Mouse (Mus musculus): ENCODE results near the gene Tmem88b.
"Not testable (repeated sequence)": the region's sequence is repeated elsewhere in the genome, so short reads cannot be mapped to it uniquely, and the experiment has no call there.

Tmem88b gene

DNA sequence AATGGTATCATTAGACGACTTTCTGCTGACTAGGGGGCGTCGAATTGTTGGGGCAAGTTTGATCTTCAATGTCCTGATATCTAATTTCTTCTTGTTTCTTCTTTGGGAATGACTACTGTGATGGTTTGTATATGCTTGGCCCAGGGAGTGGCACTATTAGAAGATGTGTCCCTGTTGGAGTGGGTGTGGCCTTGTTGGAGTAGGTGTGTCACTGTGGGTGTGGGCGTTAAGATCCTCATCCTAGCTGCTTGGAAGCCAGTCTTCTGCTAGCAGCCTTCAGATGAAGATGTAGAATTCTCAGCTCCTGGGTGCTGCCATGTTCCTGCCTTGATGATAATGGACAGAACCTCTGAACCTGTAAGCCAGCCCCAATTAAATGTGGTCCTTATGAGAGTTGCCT, 3.2 kb upstream of the Tmem88b start:
- not testable (repeated sequence) for DNase-seq (ENCODE audit: low spot score)

DNA sequence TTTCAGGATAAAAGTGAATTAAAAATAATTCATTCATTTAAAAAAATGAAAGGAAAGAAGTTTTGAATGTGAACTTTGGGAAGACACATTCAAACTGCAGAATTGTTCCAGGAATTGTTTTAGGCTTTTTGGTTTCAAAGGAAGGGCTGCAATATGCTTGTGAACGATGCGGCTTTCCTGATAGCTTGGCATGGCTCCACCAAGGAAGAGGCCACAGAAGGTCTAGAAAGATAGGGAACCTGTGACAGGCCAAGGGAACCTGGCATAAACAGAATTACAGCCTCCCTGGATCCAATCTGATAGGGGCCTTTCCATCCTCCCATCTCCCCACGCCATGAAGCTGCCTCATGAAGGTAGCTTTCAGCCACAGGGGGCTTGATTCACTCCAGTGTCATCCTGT, 2.6 kb upstream of the Tmem88b start:
- DNase-seq (ENCODE audit: low spot score): no peak

DNA sequence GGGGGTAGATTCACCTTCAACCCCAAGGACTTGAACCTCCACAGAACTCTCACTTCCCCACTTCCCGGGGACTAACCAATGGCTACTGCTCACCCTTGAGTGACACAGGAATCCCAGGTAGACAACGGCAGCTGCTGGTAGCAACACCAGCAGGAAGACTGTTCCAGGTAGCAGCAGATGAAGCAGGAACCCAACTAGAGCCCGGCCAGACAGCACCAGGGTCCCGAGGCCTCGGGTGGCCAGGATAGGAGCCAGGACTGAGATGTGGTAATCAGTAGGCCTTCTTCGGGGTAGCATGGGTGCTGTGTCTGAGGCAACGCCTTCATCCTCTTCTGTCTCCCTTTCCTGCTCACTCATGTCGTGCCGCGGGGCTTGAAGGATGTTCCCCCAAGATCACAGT, 428 bp downstream of the Tmem88b start:
- DNase-seq (ENCODE audit: low spot score): no peak

DNA sequence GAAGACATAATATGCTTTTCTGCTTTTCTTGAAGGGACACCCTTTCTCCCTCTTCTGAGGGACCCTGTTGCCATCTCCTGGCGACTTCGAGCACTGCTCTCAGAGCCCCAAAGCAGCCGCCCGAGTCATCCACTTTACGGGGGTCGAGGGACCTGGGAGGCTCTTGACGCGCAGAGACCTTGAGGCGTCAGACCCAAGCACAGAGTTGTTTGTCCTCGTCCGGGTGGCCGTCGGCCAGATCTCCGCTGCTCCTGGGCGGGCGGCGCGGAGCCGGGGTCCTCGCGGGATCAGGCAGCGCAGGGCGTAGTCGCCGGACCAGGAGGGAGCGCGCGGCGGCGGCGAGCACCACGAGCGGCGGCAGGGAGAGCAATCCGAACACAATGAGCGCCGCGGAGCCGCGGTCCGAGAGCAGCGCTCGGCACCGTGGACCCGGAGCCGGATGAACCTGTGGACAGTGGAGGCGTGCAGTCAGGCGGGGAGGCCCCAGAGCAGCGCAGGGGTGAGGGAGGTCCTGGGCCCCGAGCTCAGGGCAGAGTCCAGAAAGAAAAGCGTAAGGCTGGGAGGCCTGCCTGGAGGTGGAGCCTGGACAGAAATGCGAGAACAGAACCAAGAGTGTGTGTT, 1.5 kb downstream of the Tmem88b start:
- DNase-seq (ENCODE audit: low spot score): peak; percentile 88

DNA sequence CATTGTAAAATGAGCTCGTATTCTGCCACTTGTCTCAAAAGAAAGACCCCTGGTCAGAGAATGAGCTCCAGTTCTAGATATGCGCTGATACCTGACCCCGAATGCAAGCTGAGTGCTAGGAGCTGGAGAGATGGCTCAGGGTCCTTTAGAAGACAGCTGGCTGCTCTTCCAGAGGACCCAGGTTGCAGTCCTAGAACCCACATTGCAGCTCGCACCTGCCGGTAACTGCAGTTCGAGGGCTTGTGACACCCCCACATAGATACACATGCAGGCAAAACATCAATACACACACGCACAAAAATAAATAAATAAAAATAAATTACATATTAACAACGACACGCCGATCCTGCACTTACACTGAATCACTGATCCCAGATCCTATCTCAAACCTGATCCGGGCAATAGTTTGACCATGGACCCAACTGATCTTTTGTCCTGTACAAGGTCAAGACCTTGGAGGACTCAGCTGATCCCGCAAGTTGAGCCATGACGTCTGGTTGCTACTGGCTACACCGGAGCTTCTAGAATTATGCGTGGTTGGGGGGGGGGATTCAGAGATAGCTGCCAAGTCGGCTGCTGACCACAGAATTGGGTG, 2.1 kb downstream of the Tmem88b start:
- DNase-seq (ENCODE audit: low spot score): no peak

DNA sequence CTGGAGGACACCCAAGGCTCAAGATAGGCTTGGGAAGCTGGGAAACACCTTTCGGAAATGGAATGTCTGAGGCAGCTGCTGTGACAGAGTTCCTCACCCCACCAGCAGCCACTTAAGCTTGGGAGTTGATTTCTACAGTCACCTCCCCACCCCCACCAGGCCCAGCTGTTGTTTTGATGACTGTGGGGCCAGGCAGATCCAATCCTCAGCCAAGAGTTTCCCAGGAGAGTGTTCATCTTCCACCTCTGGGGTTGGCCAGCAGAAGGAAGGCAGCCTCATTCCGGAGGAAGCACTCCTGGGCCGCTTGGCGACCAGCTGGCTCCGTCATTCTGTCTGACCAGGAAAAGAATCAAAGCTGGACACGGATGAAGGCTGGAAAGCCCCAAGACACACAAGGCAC, 4.8 kb downstream of the Tmem88b start:
- peak; percentile 83 for DNase-seq (ENCODE audit: low spot score)

DNA sequence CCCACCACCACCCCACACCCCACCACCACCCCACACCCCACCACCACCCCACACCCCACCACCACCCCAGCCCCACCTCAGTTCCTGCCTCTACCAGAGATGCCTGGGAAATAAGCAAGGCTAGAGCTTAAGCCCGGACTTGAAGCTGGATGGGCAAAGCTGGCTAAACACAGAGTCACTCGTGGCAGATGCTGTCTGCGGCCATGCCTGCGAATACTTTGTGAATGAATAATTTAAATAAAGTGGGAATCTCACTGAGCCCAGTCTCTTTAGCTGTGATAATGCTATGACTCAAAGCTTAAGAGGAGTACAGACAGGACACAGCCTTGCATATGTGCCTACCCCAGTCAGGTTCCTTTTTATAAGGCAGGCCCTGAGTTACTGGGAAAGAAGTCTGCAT, 6.2 kb downstream of the Tmem88b start:
- DNase-seq (ENCODE audit: low spot score): no peak

DNA sequence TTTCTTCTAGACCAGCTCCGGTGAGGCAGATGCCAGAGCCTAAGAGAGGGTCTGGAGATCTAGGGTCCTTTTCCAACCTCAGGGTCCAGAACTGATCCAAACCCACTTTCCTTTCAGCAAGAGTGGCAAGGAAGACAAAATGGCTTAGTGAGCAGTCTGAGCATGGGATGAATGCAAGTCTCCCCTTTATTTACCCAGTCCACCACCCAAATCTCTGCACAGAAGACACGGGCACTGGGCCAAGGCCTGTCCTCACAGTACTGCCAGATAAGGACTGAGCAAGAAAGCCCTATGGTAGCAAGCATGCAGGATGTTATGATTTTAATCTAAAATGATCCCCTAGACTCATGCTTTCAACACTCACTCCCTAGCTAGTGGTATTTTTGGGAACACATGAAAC, 7.9 kb downstream of the Tmem88b start:
- peak; percentile 75 for DNase-seq (ENCODE audit: low spot score)

DNA sequence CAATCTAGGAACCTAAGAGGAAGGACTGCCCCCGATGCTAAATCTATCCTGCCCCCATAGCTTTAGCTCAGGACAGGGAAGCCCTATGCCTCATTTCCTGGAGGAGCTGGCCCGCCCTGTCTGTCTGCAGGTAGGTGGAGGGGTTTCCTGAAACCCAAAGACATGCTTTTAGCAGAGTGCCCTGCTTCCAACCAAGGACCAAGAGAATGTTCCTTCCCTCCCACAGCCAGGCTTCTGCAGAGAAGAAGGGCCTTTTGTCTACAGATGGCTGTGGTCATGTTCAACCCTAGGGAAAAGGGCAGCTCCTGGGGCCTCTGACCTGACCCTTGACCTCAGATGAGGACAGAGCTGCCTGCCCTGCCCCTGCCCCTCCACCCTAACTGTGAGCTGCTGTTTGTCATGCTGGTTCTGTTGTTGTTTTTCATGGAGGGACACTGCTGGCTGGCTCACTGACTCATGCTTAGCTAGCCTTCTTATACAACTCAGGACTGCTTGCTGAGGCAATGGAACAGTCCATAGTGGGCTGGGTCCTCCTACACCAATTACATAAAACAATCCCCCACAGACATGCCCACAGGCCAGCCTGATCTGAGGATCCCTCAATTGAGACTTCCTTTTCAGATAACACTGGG, 8.9 kb downstream of the Tmem88b start:
- DNase-seq (ENCODE audit: low spot score): no peak

DNA sequence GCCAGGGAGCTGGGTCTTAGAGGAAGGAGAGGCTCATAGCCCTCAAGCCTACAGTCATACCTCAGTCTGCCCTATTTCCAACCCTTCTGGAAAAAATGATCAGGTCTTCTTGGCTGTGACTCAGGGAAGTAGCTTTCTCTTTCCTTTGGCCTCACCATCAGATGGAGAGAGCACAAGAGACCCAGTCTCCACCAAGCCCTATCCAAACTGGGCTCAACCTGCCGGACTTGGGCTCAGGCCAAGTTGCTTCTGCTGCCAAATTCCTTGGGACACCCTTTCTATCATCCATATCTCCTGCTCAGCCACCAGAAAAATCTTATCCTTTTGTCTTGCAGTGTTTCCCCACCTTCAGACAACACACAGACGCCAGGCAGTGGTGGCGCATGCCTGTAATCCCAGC, 9.8 kb downstream of the Tmem88b start:
- DNase-seq (ENCODE audit: low spot score): peak; percentile 87

DNA sequence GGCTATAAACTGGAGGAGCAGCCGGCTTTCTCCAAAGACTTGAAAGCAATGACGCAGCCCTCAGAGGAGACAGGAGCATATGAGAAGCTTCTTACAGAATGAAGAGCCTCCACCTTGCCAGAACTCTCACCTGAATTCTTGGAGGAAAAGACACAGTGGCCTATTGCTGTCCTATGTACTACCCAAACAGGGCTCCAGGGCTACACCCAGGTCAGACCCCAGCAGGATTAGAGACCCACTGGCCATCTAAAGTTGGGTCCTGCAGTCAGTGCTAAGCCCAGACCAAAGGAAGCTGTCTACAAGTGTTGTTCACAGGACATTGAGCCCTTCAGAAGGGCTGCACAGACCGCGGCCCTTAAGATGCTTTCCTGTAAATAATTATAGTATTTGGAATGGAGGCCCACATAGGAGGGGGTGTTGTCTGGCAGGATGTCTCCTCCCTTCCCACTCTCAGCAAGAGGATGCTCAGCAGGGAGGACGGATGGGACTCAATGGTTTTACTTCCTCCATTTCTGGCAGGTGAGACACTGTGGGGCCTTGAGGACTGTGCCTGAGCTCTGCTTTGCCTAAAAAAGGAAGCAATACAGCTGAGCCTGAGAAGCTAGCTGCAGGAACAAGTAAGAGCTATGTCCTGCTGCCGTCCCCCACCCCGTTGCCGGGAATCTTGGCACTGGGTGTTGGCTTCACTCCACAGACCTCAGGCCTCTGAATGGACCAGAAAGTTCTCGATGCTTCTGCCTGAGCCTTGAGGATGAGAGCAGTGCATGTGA, 10.5 kb downstream of the Tmem88b start:
- DNase-seq (ENCODE audit: low spot score): peak; percentile 87

DNA sequence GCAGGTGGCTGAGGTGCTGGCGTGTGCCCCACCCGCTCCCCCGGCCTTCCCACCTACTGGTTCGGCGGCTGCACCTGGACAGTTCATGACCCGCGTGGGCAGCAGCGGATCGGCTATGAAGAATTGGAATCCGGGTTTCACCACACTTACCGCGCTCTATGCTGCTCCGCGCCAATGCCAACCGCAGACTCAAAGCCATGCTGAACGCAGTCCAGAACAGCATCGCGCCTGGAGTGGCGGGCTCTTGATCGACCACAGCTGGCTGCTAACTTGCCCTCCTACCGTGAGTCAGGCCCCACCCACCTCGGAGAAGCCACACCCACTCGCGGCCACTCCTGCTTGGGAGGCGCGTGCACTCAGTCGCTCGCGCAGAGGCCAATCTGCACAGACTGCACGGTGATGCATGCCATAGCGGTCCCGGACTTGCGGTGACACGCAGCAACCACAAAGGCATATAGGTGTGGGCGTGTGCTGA, 11.4 kb downstream of the Tmem88b start, which contains the start of gene Vwa1:
Gene Vwa1 (minus strand): TSS at position 419 of the 475 bp plus-strand sequence.
- DNase-seq (ENCODE audit: low spot score): peak; percentile 98

DNA sequence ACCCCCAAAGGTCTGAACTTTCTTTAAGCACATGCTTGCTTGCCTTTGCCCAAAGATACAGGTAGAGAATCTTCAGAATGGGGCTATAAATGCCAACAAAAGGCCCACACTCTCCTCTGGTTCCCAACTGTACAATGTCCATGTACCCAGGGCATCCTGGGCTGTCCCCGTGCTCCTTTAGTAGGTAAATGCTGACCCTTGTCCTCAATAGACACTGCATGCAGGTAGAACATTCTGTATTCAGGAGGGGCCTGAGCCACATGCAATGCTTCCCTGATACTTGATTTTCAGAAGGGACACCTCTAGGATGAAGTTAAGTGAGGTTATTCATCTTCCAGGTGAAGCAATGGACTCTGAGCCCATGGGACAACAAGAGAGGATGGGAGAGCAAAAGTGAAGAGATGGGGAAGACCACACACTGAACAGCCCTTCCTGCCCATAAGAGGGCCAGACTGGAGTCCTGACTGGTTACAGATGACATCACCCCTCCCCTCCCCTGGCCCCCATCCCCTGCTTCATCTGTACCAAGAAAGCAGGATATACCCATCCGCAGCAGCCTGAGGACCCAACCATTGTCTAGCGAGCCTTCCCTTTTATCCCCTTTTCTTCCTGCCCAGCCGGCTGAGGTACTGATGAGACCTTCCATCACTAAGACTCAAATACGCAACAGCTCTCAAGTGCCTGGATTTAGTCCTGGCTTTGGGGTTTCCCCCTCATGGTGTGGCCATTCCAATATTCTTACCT, 12.2 kb downstream of the Tmem88b start:
- DNase-seq (ENCODE audit: low spot score): no peak

DNA sequence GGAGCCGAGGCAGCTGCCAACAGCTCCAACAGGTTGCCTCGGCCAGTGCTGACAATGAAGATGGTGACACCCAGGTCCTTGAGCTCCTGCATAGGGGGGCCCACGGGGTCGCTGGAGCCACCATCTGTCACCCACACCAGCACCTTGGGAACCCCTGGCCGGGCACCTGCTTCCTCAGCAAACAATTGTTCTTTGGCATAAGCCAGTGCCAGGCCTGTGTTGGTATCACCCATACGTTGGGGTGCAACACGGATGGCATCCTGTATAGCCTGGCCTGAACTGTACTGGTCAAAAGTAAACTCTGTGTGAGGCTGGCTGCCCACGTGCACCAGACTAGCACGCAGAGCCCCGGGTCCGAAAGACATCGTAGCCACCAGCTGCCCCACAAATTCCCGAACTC, 12.9 kb downstream of the Tmem88b start:
- no peak for DNase-seq (ENCODE audit: low spot score)

DNA sequence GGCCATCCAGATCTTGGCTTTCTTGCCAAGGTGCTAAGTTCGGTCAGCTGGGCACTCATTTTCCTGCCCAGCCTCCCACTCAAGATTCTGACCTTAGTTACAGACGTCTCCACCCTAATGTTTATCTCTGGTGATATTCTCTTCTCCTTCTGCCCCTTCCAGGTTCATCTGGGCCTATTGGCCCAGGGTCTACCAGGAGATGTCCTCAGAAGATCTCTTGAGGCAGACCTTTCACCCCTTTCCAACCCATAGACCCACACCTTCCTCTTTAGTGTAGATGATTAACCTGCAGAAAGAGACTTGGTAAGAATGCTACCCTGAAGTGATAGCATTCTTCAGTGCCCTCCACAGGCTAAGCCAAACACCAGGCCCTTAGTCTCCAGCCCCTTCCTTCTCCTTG, 14.0 kb downstream of the Tmem88b start:
- no peak for DNase-seq (ENCODE audit: low spot score)

DNA sequence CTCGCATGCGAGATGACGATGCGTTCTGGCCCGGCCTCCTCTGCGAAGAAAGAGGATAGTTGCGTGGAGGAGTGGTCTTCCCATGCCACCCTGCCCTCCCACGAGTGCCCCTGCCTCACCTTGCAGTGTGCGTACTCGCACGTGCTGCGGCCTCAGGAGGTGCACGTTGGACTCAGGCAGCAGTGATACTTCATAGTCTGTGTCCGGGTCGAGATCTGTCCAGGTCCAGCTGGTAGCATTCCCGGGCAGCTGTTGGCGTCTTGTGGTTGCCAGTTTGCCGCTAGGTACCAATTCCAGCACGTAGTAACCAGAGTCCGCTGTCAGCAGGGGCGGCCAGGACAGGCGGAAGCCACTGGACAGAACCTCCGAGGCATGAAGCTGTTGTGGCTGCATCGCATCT, 15.0 kb downstream of the Tmem88b start:
- no peak for DNase-seq (ENCODE audit: low spot score)

DNA sequence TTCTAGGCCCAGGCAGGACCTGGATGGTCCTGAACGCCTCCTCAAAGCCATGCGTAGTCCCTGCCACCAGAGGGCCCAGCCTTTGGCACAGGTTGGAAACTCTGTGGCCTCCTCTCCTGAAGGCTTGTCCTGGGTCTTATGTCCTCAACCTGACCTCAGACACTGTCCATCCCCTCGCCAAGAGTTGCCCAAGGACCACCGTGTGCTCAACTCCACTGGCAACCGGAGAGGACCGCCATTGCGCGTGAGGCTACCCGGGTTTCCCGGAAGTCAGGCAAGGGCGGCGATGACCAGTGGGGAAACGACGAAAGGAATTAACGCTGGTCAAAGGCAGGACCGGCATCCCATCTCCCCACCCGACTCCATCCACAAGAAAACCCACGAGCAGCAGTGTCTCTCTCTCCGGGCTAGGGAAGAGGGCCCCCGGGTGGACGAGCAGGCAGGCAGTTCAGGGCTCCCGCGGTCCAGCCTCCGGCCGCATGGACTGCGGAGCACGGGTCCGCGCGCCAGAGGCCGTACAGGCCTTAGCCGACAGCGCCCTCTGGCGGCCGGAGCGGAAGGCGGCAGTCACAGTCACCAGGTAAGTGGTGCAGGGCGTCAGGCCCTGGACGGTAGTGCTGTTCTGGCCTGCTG, 15.7 kb downstream of the Tmem88b start:
- DNase-seq (ENCODE audit: low spot score): peak; percentile 97

DNA sequence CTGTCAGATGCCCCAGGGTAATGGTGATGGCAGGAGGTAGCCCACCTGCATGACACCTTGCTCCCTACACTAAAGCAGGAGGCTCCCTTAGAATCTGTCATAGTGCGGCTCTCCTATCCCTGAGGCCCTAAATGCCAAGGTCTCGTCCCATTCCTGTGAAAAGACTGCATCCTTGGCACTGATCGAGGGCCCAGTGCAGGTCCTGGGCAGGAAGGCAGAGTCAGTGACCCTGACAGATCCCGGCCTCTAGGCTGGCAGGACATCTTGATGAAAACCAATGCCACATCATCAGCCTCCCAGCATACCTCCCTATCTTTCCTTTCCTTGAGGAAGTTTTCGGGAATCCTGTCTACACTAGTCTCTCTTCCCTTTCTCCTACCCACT, 16.2 kb downstream of the Tmem88b start:
- no peak for DNase-seq (ENCODE audit: low spot score)

DNA sequence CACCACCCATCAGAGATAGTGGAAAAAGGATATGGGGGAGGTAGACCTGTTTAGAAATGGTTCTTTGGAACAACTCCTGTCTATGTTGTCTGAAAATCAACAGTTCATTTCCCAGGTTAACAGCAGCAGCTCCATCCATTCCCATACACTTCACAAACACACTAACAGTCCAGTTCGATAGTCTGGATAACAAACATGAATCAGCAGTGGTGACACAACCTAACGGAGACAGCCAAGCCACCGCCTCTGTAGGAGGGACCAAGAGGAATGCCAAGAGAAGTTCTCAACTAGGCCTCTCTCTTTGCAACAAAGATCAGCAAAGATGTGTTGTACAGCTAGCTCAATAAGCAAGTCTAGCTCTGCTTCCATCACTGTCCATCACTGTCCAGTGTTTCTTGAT, 23.3 kb downstream of the Tmem88b start:
- DNase-seq (ENCODE audit: low spot score): no peak

DNA sequence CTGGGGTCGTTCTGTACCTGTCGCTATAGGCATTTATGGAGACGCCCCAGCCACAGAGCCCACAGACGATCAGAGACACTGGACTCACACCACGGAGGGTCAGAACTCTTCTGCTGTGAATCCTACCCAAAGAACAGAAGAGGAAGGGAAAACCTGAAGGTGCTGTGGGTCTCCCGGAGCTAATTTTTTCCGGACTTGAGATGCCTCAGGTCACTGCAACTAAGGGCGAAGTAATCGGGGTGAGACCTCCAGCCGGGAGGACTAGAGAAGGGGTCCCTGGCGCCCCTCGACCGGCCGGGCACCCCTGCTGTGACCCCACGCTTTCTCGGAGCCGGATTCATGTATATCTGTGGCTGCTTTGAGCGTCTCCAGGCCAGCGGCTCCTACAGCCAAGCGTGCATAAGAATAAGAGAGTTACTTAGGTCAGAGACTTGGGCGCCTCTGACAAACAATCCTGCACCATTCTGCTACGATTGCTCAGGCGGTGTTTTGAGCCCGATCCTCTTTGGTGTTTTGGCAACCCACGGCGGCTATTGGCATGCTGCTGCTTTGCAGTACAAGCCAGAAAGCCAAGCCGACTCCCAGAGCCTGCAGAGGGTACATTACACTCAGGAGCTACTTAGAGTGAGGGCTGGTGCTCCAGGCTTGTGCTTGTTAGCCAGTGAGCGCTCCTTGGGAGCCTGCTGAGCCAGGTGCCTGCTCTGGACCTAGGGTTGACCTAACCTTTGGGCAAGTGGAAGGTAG, 24.1 kb downstream of the Tmem88b start:
- DNase-seq (ENCODE audit: low spot score): peak; percentile 50

All from testis, postnatal 10 days (tissue).